Comparison of ENCODE assay signal across 9 mouse cellular contexts in genomic region chr3:75861677-75862076, GRCm38 (mm10).
DNase-seq lines count a peak whose midpoint lies in the region; ATAC-seq and TF ChIP-seq lines count a peak whose summit lies in the region.
"Had no signal": no experiment of that assay in that cellular context is flagged by ENCODE, and none has a peak within 500 bp of the region (broad histone marks: within the 10 kb centered on the region; RNA-seq: fewer than 3 reads in every experiment).

No protein-coding gene starts in this region.

- no peak overlapping the region for H3K4me2 ChIP-seq in hindbrain, embryonic 14.5 days (replicated peaks)
- H3K4me2 ChIP-seq in hindbrain, embryonic 12.5 days (replicated peaks): no peak overlapping the region

- H3K4me3 ChIP-seq in hindbrain, embryonic 14.5 days (replicated peaks; ENCODE audit: low read length): no peak overlapping the region
- H3K4me3 ChIP-seq in hindbrain, embryonic 12.5 days: no peak overlapping the region
- H3K4me3 ChIP-seq in C2C12 (ENCODE audit: insufficient read depth, poor library complexity, severe bottlenecking) (no peak overlapping the region), MEL (ENCODE audit: control insufficient read depth in 1 of 2, insufficient read depth in 1 of 2, low read depth in 2 of 2, low read length in 2 of 2) (no peak overlapping the region)
- H3K4me3 ChIP-seq: myocyte had no signal

- no peaks in the 10 kb centered on the region for H3K27me3 ChIP-seq in hindbrain, embryonic 14.5 days (ENCODE audit: control insufficient read depth, insufficient read depth, low read length)
- no peaks in the 10 kb centered on the region for H3K27me3 ChIP-seq in hindbrain, embryonic 12.5 days
- H3K27me3 ChIP-seq in C2C12 (ENCODE audit: control insufficient read depth, insufficient read depth, insufficient read length) (no peaks in the 10 kb centered on the region), MEL (ENCODE audit: control insufficient read depth in 1 of 2, insufficient read depth in 2 of 2, low read length in 2 of 2) (no peaks in the 10 kb centered on the region)

- H3K27ac ChIP-seq in hindbrain, embryonic 14.5 days: no peak overlapping the region
- no peak overlapping the region for H3K27ac ChIP-seq in hindbrain, embryonic 12.5 days
- no peak overlapping the region for H3K27ac ChIP-seq in MEL (ENCODE audit: control insufficient read depth, low read depth, low read length)

- DNase-seq in hindbrain, embryonic 14.5 days (ENCODE audit: low spot score): peak; percentile 37
- peak; percentile 75 for DNase-seq in MEL (ENCODE audit: low read depth, low spot score)
- DNase-seq in embryo, embryonic 10.5 days (ENCODE audit: low spot score): peak; percentile 67
- peak; percentile 27 to 80 for DNase-seq in kidney, postnatal 36 days
- DNase-seq in retina, postnatal 1 day: peak; percentile 33
- no peak for DNase-seq in frontal cortex, postnatal 10 days (ENCODE audit: low spot score in 2 of 2)

- TF ChIP-seq CTCF in C2C12 (IDR thresholded peaks at IDR 0.05; ENCODE audit: control insufficient read depth, insufficient read depth, insufficient read length) (peak; percentile 46), MEL (IDR thresholded peaks at IDR 0.05 in 2 of 3, conservative IDR thresholded peaks at IDR 0.05 in 1 of 3; ENCODE audit: control insufficient read depth in 1 of 3, insufficient read depth in 1 of 3, low read depth in 2 of 3, low read length in 3 of 3, poor library complexity in 1 of 3, severe bottlenecking in 1 of 3) (peak; percentile 81 to 92 (median 82))

- TF ChIP-seq POLR2A in MEL (IDR thresholded peaks at IDR 0.05; ENCODE audit: control insufficient read depth in 1 of 2, insufficient read depth in 1 of 2, low read depth in 1 of 2, low read length in 2 of 2, poor library complexity in 1 of 2): no peak

- TF ChIP-seq RAD21 in MEL (IDR thresholded peaks at IDR 0.05; ENCODE audit: low read depth, low read length): peak; percentile 82

- H3K4me1 ChIP-seq in hindbrain, embryonic 14.5 days (replicated peaks; ENCODE audit: control insufficient read depth, insufficient read depth, low read length): no peaks in the 10 kb centered on the region
- no peaks in the 10 kb centered on the region for H3K4me1 ChIP-seq in hindbrain, embryonic 12.5 days
- H3K4me1 ChIP-seq in MEL (ENCODE audit: control insufficient read depth in 1 of 2, insufficient read depth in 2 of 2, low read length in 2 of 2): no peaks in the 10 kb centered on the region

- no peaks in the 10 kb centered on the region for H3K36me3 ChIP-seq in hindbrain, embryonic 14.5 days (replicated peaks; ENCODE audit: control insufficient read depth, insufficient read depth)
- no peaks in the 10 kb centered on the region for H3K36me3 ChIP-seq in hindbrain, embryonic 12.5 days
- H3K36me3 ChIP-seq in C2C12 (ENCODE audit: control insufficient read depth, insufficient read depth) (no peaks in the 10 kb centered on the region), MEL (ENCODE audit: control insufficient read depth in 1 of 2, insufficient read depth in 2 of 2, low read length in 2 of 2) (no peaks in the 10 kb centered on the region)

- no peaks in the 10 kb centered on the region for H3K79me3 ChIP-seq in C2C12 (ENCODE audit: low read depth)

- no peak overlapping the region for H3ac ChIP-seq in C2C12 (ENCODE audit: control insufficient read depth, insufficient read length, low read depth)

- ATAC-seq in hindbrain, embryonic 14.5 days (ENCODE audit: low FRiP score): no peak
- ATAC-seq in hindbrain, embryonic 12.5 days (ENCODE audit: low FRiP score): no peak

- TF ChIP-seq EP300 in MEL (IDR thresholded peaks at IDR 0.05; ENCODE audit: low read depth in 1 of 2, low read length in 2 of 2): no peak

- H3K9ac ChIP-seq in hindbrain, embryonic 14.5 days: no peak overlapping the region
- H3K9ac ChIP-seq in hindbrain, embryonic 12.5 days: no peak overlapping the region
- H3K9ac ChIP-seq in MEL (ENCODE audit: control insufficient read depth, low read depth, low read length, poor library complexity, severe bottlenecking): no peak overlapping the region

- H3K79me2 ChIP-seq in C2C12 (ENCODE audit: control insufficient read depth, insufficient read depth): no peaks in the 10 kb centered on the region
- no peaks in the 10 kb centered on the region for H3K79me2 ChIP-seq in MEL (ENCODE audit: control insufficient read depth, insufficient read depth, low read length, poor library complexity)

- WGBS in hindbrain, embryonic 14.5 days: 30% methylated on average over 4 of the region's 4 CpGs
- WGBS in hindbrain, embryonic 12.5 days: 31% methylated on average over 4 of the region's 4 CpGs

- no peaks in the 10 kb centered on the region for H3K9me3 ChIP-seq in hindbrain, embryonic 14.5 days (ENCODE audit: control insufficient read depth, low read length)
- H3K9me3 ChIP-seq in hindbrain, embryonic 12.5 days (replicated peaks): no peaks in the 10 kb centered on the region
- H3K9me3 ChIP-seq in MEL (replicated peaks; ENCODE audit: insufficient read depth, low read length): no peaks in the 10 kb centered on the region

TF ChIP-seq in C2C12, 6 proteins besides CTCF, POLR2A, EP300 and RAD21:
- TF ChIP-seq CEBPB (IDR thresholded peaks at IDR 0.05; ENCODE audit: low read depth) (no peak), MAX (IDR thresholded peaks at IDR 0.05) (no peak), MYOD1 (IDR thresholded peaks at IDR 0.05; ENCODE audit: control insufficient read depth, insufficient read length, low read depth) (no peak), USF1 (IDR thresholded peaks at IDR 0.05; ENCODE audit: low read depth) (no peak), MYOG (IDR thresholded peaks at IDR 0.05; ENCODE audit: control insufficient read depth, extremely low read depth, insufficient read length) (no peak), FOSL1 (IDR thresholded peaks at IDR 0.05; ENCODE audit: insufficient read depth, low read length, poor library complexity, severe bottlenecking) (no peak)

TF ChIP-seq in MEL, 35 proteins besides CTCF, POLR2A, EP300 and RAD21:
- TF ChIP-seq NRF1 (IDR thresholded peaks at IDR 0.05; ENCODE audit: insufficient read depth, low read depth, low read length, poor library complexity, severe bottlenecking): no peak
- peak; percentile 81 for TF ChIP-seq SMC3 (IDR thresholded peaks at IDR 0.05; ENCODE audit: low read depth, low read length)
- peak; percentile 55 for TF ChIP-seq ZC3H11A (IDR thresholded peaks at IDR 0.05; ENCODE audit: low read depth, low read length)

Comparison
In these comparisons a context has a peak if more than half of its experiments do, and no peak if none do; other contexts are left out.
1. DNase-seq: peak in hindbrain, embryonic 14.5 days (single experiment), MEL (single experiment), embryo, embryonic 10.5 days (single experiment), kidney, postnatal 36 days (2 of 2) and retina, postnatal 1 day (single experiment); none in frontal cortex, postnatal 10 days (0 of 2).